Mouse (Mus musculus) MEL (cell line): ENCODE data around the gene Krtdap. TPM values are rescaled to one million over a fixed set of nuclear protein-coding genes. Genes with fewer than 3 reads are reported as not detected.

ENCODE experiments used
- DNase-seq: peaks from one replicate; pipeline ENCODE4 v3.0.0; 2011; ENCODE audit warnings: low read depth, low spot score
- H3K27ac ChIP-seq: 2 replicates; pipeline ENCODE4 v1.5.1; 2012; ENCODE audit warnings: low read depth, mild to moderate bottlenecking, control low read depth, low read length, moderate library complexity; ENCODE audit not compliant: control insufficient read depth
- H3K27me3 ChIP-seq, 2 experiments: fragments of 150-350 bp in 1 of 2; sonication (generic) in 1 of 2; 2 replicates each; pipeline ENCODE4 v1.6.1; 2012; ENCODE audit warnings: low read length in 2 of 2, mild to moderate bottlenecking in 2 of 2, improper control_type of control experiment in 1 of 2, moderate library complexity in 1 of 2; ENCODE audit not compliant: insufficient read depth in 2 of 2, control insufficient read depth in 1 of 2
- H3K36me3 ChIP-seq, 2 experiments: 2 replicates each; pipeline ENCODE4 v1.6.1; 2012 to 2014; ENCODE audit warnings: low read length in 2 of 2, improper control_type of control experiment in 1 of 2, inconsistent platforms in 1 of 2, mild to moderate bottlenecking in 1 of 2; ENCODE audit not compliant: insufficient read depth in 2 of 2, control insufficient read depth in 1 of 2
- H3K4me1 ChIP-seq, 2 experiments: fragments of 150-350 bp in 1 of 2; sonication (generic) in 1 of 2; 2 replicates each; pipeline ENCODE4 v1.6.1; 2012; ENCODE audit warnings: low read length in 2 of 2, improper control_type of control experiment in 1 of 2, mild to moderate bottlenecking in 1 of 2; ENCODE audit not compliant: insufficient read depth in 2 of 2, control insufficient read depth in 1 of 2
- H3K4me3 ChIP-seq, 2 experiments: fragments of 150-350 bp in 1 of 2; sonication (generic) in 1 of 2; 2 replicates each; pipeline ENCODE4 v1.5.1; 2012; ENCODE audit warnings: low read depth in 2 of 2, low read length in 2 of 2, mild to moderate bottlenecking in 2 of 2, moderate library complexity in 2 of 2, control low read depth in 1 of 2, improper control_type of control experiment in 1 of 2; ENCODE audit not compliant: control insufficient read depth in 1 of 2, insufficient read depth in 1 of 2
- H3K79me2 ChIP-seq: 2 replicates; pipeline ENCODE4 v1.6.1; 2012; ENCODE audit warnings: mild to moderate bottlenecking, low read length, moderate library complexity; ENCODE audit not compliant: control insufficient read depth, poor library complexity, insufficient read depth
- H3K9ac ChIP-seq: 2 replicates; pipeline ENCODE4 v1.6.1; 2012; ENCODE audit warnings: low read depth, mild to moderate bottlenecking, control low read depth, low read length, moderate library complexity; ENCODE audit not compliant: control insufficient read depth, poor library complexity, severe bottlenecking
- H3K9me3 ChIP-seq: fragments of 150-350 bp; sonication (generic); replicated peaks from 2 replicates; pipeline ENCODE4 v1.6.1; 2012; ENCODE audit warnings: mild to moderate bottlenecking, low read length, improper control_type of control experiment, moderate library complexity; ENCODE audit not compliant: insufficient read depth
- BHLHE40 ChIP-seq: IDR thresholded peaks from 2 replicates; pipeline ENCODE4 v1.6.1; 2012; ENCODE audit warnings: low read depth, mild to moderate bottlenecking, inconsistent platforms, low read length, improper control_type of control experiment, borderline replicate concordance
- CTCF ChIP-seq, 3 experiments: IDR thresholded peaks in 2 of 3; conservative IDR thresholded peaks in 1 of 3; 2 replicates each; pipeline ENCODE4 v1.5.1; 2011 to 2012; ENCODE audit warnings: low read length in 3 of 3, low read depth in 2 of 3, mild to moderate bottlenecking in 2 of 3, improper control_type of control experiment in 1 of 3, inconsistent platforms in 1 of 3, mixed read lengths in 1 of 3, moderate library complexity in 1 of 3; ENCODE audit not compliant: control insufficient read depth in 1 of 3, insufficient read depth in 1 of 3, poor library complexity in 1 of 3, severe bottlenecking in 1 of 3
- ELF1 ChIP-seq: IDR thresholded peaks from 2 replicates; pipeline ENCODE4 v1.6.1; 2014; ENCODE audit warnings: low read depth, mild to moderate bottlenecking, inconsistent platforms, low read length, improper control_type of control experiment, moderate library complexity
- ETS1 ChIP-seq: IDR thresholded peaks from 2 replicates; pipeline ENCODE4 v1.6.1; 2012; ENCODE audit warnings: low read depth, mild to moderate bottlenecking, inconsistent platforms, low read length, improper control_type of control experiment, moderate library complexity
- GABPA ChIP-seq: IDR thresholded peaks from 2 replicates; pipeline ENCODE4 v1.6.1; 2012; ENCODE audit warnings: low read depth, mild to moderate bottlenecking, inconsistent platforms, low read length, improper control_type of control experiment, moderate library complexity
- HCFC1 ChIP-seq: IDR thresholded peaks from 2 replicates; pipeline ENCODE4 v1.6.1; 2012; ENCODE audit warnings: low read depth, mild to moderate bottlenecking, inconsistent platforms, low read length, improper control_type of control experiment, moderate library complexity
- JUND ChIP-seq: IDR thresholded peaks from 2 replicates; pipeline ENCODE4 v1.6.1; 2011; ENCODE audit warnings: low read depth, mild to moderate bottlenecking, improper control_type of control experiment, low read length
- MAX ChIP-seq: IDR thresholded peaks from 2 replicates; pipeline ENCODE4 v1.6.1; 2011; ENCODE audit warnings: low read length, improper control_type of control experiment
- MAZ ChIP-seq: IDR thresholded peaks from 2 replicates; pipeline ENCODE4 v1.6.1; 2012; ENCODE audit warnings: low read depth, mild to moderate bottlenecking, inconsistent platforms, low read length, improper control_type of control experiment
- MYB ChIP-seq: IDR thresholded peaks from 2 replicates; pipeline ENCODE4 v1.6.1; 2011; ENCODE audit warnings: mild to moderate bottlenecking, low read depth, low read length, improper control_type of control experiment
- SMC3 ChIP-seq: IDR thresholded peaks from 2 replicates; pipeline ENCODE4 v1.6.1; 2011; ENCODE audit warnings: low read depth, low read length, improper control_type of control experiment
- UBTF ChIP-seq: IDR thresholded peaks from 2 replicates; pipeline ENCODE4 v1.6.1; 2012; ENCODE audit warnings: low read depth, mild to moderate bottlenecking, inconsistent platforms, low read length, improper control_type of control experiment, moderate library complexity, borderline replicate concordance; ENCODE audit not compliant: insufficient read depth
- USF2 ChIP-seq, 2 experiments: IDR thresholded peaks; 2 replicates each; pipeline ENCODE4 v1.6.1; 2011 to 2012; ENCODE audit warnings: improper control_type of control experiment in 2 of 2, low read length in 2 of 2, borderline replicate concordance in 1 of 2, inconsistent platforms in 1 of 2, low read depth in 1 of 2, mild to moderate bottlenecking in 1 of 2; ENCODE audit not compliant: insufficient read depth in 1 of 2
- polyA plus RNA-seq, 2 experiments: library from polyadenylated mRNA; stranded (reverse) in 1 of 2; unstranded in 1 of 2; fragments of >175 nt in 1 of 2; fragments of >200 nt in 1 of 2; gene quantifications; 2 replicates each; pipeline versions ENCODE4 v1.2.1 to v1.2.4; 2012; ENCODE audit warnings: low replicate concordance in 2 of 2, low read depth in 1 of 2; ENCODE audit not compliant: insufficient read length in 2 of 2, insufficient read depth in 1 of 2, missing spikeins in 1 of 2
- total RNA-seq: library from RNA; depleted of rRNA; stranded (reverse); fragments of 300-350 nt; gene quantifications from 2 replicates; pipeline ENCODE4 v1.2.3, GENCODE M21; 2012

Gene Krtdap
- total and polyA plus RNA-seq, 3 experiments, result not detected

DNA sequence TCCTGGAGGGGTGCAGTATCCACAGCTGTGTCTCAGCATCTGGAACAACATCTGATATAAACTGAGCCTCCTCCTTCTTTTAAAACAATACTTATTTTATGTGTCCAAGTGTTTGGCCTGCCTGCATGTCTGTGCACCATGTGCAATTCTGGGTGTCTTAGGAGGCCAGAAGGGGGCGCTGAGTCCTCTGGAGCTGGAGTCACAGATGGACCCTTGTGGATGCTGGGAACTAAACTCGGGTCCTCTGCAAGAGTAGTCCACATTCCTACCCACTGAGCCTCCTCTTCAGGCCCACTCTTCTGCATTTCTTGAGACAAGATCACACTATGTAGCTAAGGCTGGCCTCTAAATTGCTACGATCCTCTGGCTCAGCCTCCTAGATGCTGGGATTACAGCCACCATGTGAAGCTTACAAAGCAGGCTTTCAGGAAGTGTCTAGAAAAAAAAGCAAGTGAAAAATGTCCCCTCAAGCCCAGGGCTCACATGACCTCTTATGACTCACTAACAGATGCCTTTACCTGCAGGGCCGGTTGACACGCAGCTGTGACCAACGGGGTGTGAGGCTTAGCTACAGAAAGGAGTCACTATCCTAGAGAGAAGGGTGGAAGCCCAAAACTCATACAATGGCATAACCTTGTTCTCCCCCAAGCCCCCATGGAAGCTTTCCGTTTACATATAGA is 40.0 kb upstream of the Krtdap start:
- TF ChIP-seq UBTF (no peak), CTCF (IDR thresholded peaks at IDR 0.05 in 2 of 3, conservative IDR thresholded peaks at IDR 0.05 in 1 of 3; ENCODE audit: control insufficient read depth in 1 of 3, insufficient read depth in 1 of 3, low read depth in 2 of 3, low read length in 3 of 3, poor library complexity in 1 of 3, severe bottlenecking in 1 of 3) (peak; percentile 19 to 46 (median 32); a peak in 5 of 6 replicates), ELF1 (no peak), SMC3 (0 out of 2 replicates have a peak, but pooled peaks have one; percentile 10)
- H3K79me2 ChIP-seq, result no peaks in the 10 kb centered on the region
- H3K27ac ChIP-seq, result no peak overlapping the region
- no peaks in the 10 kb centered on the region for H3K36me3 ChIP-seq
- H3K9me3 ChIP-seq, result no peaks in the 10 kb centered on the region
- H3K4me1 ChIP-seq, result no peaks in the 10 kb centered on the region
- H3K4me3 ChIP-seq, result no peak overlapping the region
- no peaks in the 10 kb centered on the region; a peak in 2 of 4 replicates for H3K27me3 ChIP-seq
- no peak for DNase-seq
- H3K9ac ChIP-seq, result no peak overlapping the region

- H3K9me3 ChIP-seq, result no peaks in the 10 kb centered on the region
- no peaks in the 10 kb centered on the region for H3K4me1 ChIP-seq
- no peak overlapping the region for H3K4me3 ChIP-seq
- no peaks in the 10 kb centered on the region; a peak in 2 of 4 replicates for H3K27me3 ChIP-seq
- H3K36me3 ChIP-seq, result no peaks in the 10 kb centered on the region
- DNase-seq, result no peak
- no peak for TF ChIP-seq MYB
- no peak for TF ChIP-seq MAX
- TF ChIP-seq MAZ, result no peak
- no peak for TF ChIP-seq UBTF
- no peak for TF ChIP-seq GABPA
- no peak for TF ChIP-seq JUND
- no peak for TF ChIP-seq BHLHE40
- no peak for TF ChIP-seq HCFC1
- TF ChIP-seq ETS1, result no peak
- no peak for TF ChIP-seq USF2 (IDR thresholded peaks at IDR 0.05; ENCODE audit: borderline replicate concordance in 1 of 2, insufficient read depth in 1 of 2, low read depth in 1 of 2, low read length in 2 of 2)
- TF ChIP-seq, all 39 proteins: peak for 0
- no peak overlapping the region for H3K9ac ChIP-seq
- H3K27ac ChIP-seq, result no peak overlapping the region
- no peaks in the 10 kb centered on the region for H3K79me2 ChIP-seq
Measured at GRCm38 (mm10) chr7:30749824-30750606, 37.7 kb upstream of the Krtdap start.
